Mouse (Mus musculus): ENCODE measurements around the gene Hs6st3. TPM values are rescaled to one million over a fixed set of nuclear protein-coding genes. Genes with fewer than 3 reads are reported as not detected.
A peak's percentile ranks its signal among the peaks of the same experiment; 100 is the strongest.

The Hs6st3 gene
- polyA plus RNA-seq, 1 experiment from 2014 or later = 0.45 TPM

- no peak overlapping the region for H3K4me2 ChIP-seq (replicated peaks; ENCODE audit: low read depth, low read length)
- ATAC-seq (ENCODE audit: low FRiP score, low TSS enrichment) = peak; percentile 70; the same call in 1 of the 2 replicates
- H3K27me3 ChIP-seq (ENCODE audit: control insufficient read depth, insufficient read depth, low read length) = no peaks in the 10 kb centered on the region
- 41% methylated on average over 9 of the region's 9 CpGs for WGBS
- no peaks in the 10 kb centered on the region for H3K36me3 ChIP-seq (ENCODE audit: control insufficient read depth, insufficient read depth, low read length)
- H3K9ac ChIP-seq (ENCODE audit: low read depth, low read length) = no peak overlapping the region
- 0 out of 2 replicates have a peak, but pooled peaks cover 9% of the 10 kb centered on the region for H3K4me1 ChIP-seq (ENCODE audit: control insufficient read depth, insufficient read depth, low read length)
- H3K27ac ChIP-seq (ENCODE audit: low read depth, low read length) = no peak overlapping the region
- H3K9me3 ChIP-seq (ENCODE audit: control insufficient read depth, low read length) = no peaks in the 10 kb centered on the region
- H3K4me3 ChIP-seq (ENCODE audit: low read length) = no peak overlapping the region
Observed at GRCm38 (mm10) chr14:119832940-119833339, 694.8 kb downstream of the Hs6st3 start.

- H3K27ac ChIP-seq (ENCODE audit: low read depth, low read length) = no peak overlapping the region
- WGBS = 67% methylated on average over 8 of the region's 8 CpGs
- no peaks in the 10 kb centered on the region for H3K36me3 ChIP-seq (ENCODE audit: control insufficient read depth, insufficient read depth, low read length)
- H3K4me1 ChIP-seq (ENCODE audit: control insufficient read depth, insufficient read depth, low read length) = 0 out of 2 replicates have a peak, but pooled peaks cover 9% of the 10 kb centered on the region
- no peak overlapping the region for H3K4me3 ChIP-seq (ENCODE audit: low read length)
- no peaks in the 10 kb centered on the region for H3K9me3 ChIP-seq (ENCODE audit: control insufficient read depth, low read length)
- H3K27me3 ChIP-seq (ENCODE audit: control insufficient read depth, insufficient read depth, low read length) = no peaks in the 10 kb centered on the region
- no peak overlapping the region for H3K4me2 ChIP-seq (replicated peaks; ENCODE audit: low read depth, low read length)
- H3K9ac ChIP-seq (ENCODE audit: low read depth, low read length) = no peak overlapping the region
- ATAC-seq (ENCODE audit: low FRiP score, low TSS enrichment) = no peak
Observed at GRCm38 (mm10) chr14:119834008-119834700, 696.0 kb downstream of the Hs6st3 start.

- 88% methylated on average over 3 of the region's 3 CpGs for WGBS
Observed at GRCm38 (mm10) chr14:119836051-119836450, 697.9 kb downstream of the Hs6st3 start.

GRCm38 (mm10) chr14:119847540-119847939 is 709.4 kb downstream of the Hs6st3 start:
- no peaks in the 10 kb centered on the region for H3K36me3 ChIP-seq (ENCODE audit: control insufficient read depth, insufficient read depth, low read length)
- H3K9ac ChIP-seq (ENCODE audit: low read depth, low read length) = no peak overlapping the region
- WGBS = 37% methylated on average over 12 of the region's 12 CpGs
- ATAC-seq (ENCODE audit: low FRiP score, low TSS enrichment) = no peak
- H3K4me1 ChIP-seq (ENCODE audit: control insufficient read depth, insufficient read depth, low read length) = peaks cover 5% of the 10 kb centered on the region; the same call in 1 of the 2 replicates
- H3K9me3 ChIP-seq (ENCODE audit: control insufficient read depth, low read length) = no peaks in the 10 kb centered on the region
- no peak overlapping the region for H3K4me2 ChIP-seq (replicated peaks; ENCODE audit: low read depth, low read length)
- no peak overlapping the region for H3K4me3 ChIP-seq (ENCODE audit: low read length)
- no peaks in the 10 kb centered on the region for H3K27me3 ChIP-seq (ENCODE audit: control insufficient read depth, insufficient read depth, low read length)
- no peak overlapping the region for H3K27ac ChIP-seq (ENCODE audit: low read depth, low read length)

More at GRCm38 (mm10) chr14:119836051-119836450, 697.9 kb downstream of the Hs6st3 start:
- Histone ChIP-seq H3K27me3 (ENCODE audit: control insufficient read depth, insufficient read depth, low read length) (no peaks in the 10 kb centered on the region), H3K4me3 (ENCODE audit: low read length) (no peak overlapping the region), H3K4me2 (replicated peaks; ENCODE audit: low read depth, low read length) (no peak overlapping the region), H3K9me3 (ENCODE audit: control insufficient read depth, low read length) (no peaks in the 10 kb centered on the region), H3K36me3 (ENCODE audit: control insufficient read depth, insufficient read depth, low read length) (no peaks in the 10 kb centered on the region), H3K9ac (ENCODE audit: low read depth, low read length) (no peak overlapping the region), H3K27ac (ENCODE audit: low read depth, low read length) (no peak overlapping the region), H3K4me1 (ENCODE audit: control insufficient read depth, insufficient read depth, low read length) (0 out of 2 replicates have a peak, but pooled peaks cover 9% of the 10 kb centered on the region)
- no peak for ATAC-seq (ENCODE audit: low FRiP score, low TSS enrichment)

GRCm38 (mm10) chr14:119848759-119849298 is 710.7 kb downstream of the Hs6st3 start:
- ATAC-seq (ENCODE audit: low FRiP score, low TSS enrichment) = peak; percentile 63

GRCm38 (mm10) chr14:119849338-119849737 is 711.2 kb downstream of the Hs6st3 start:
- no peak overlapping the region for H3K27ac ChIP-seq (ENCODE audit: low read depth, low read length)
- 43% methylated on average over 7 of the region's 7 CpGs for WGBS
- H3K9me3 ChIP-seq (ENCODE audit: control insufficient read depth, low read length) = no peaks in the 10 kb centered on the region
- ATAC-seq (ENCODE audit: low FRiP score, low TSS enrichment) = no peak
- no peak overlapping the region for H3K9ac ChIP-seq (ENCODE audit: low read depth, low read length)
- no peak overlapping the region for H3K4me3 ChIP-seq (ENCODE audit: low read length)
- H3K4me2 ChIP-seq (replicated peaks; ENCODE audit: low read depth, low read length) = no peak overlapping the region
- H3K4me1 ChIP-seq (ENCODE audit: control insufficient read depth, insufficient read depth, low read length) = peaks cover 5% of the 10 kb centered on the region; the same call in 1 of the 2 replicates
- H3K27me3 ChIP-seq (ENCODE audit: control insufficient read depth, insufficient read depth, low read length) = no peaks in the 10 kb centered on the region
- no peaks in the 10 kb centered on the region for H3K36me3 ChIP-seq (ENCODE audit: control insufficient read depth, insufficient read depth, low read length)

More at GRCm38 (mm10) chr14:119848759-119849298, 710.7 kb downstream of the Hs6st3 start:
- no peaks in the 10 kb centered on the region for H3K36me3 ChIP-seq (ENCODE audit: control insufficient read depth, insufficient read depth, low read length)
- H3K4me3 ChIP-seq (ENCODE audit: low read length) = no peak overlapping the region
- H3K4me1 ChIP-seq (ENCODE audit: control insufficient read depth, insufficient read depth, low read length) = peaks cover 5% of the 10 kb centered on the region; the same call in 1 of the 2 replicates
- H3K27ac ChIP-seq (ENCODE audit: low read depth, low read length) = no peak overlapping the region
- no peak overlapping the region for H3K4me2 ChIP-seq (replicated peaks; ENCODE audit: low read depth, low read length)
- 27% methylated on average over 4 of the region's 4 CpGs for WGBS
- H3K9me3 ChIP-seq (ENCODE audit: control insufficient read depth, low read length) = no peaks in the 10 kb centered on the region
- H3K9ac ChIP-seq (ENCODE audit: low read depth, low read length) = no peak overlapping the region
- H3K27me3 ChIP-seq (ENCODE audit: control insufficient read depth, insufficient read depth, low read length) = no peaks in the 10 kb centered on the region

- peaks cover 5% of the 10 kb centered on the region; the same call in 1 of the 2 replicates for H3K4me1 ChIP-seq (ENCODE audit: control insufficient read depth, insufficient read depth, low read length)
- H3K9ac ChIP-seq (ENCODE audit: low read depth, low read length) = no peak overlapping the region
- no peaks in the 10 kb centered on the region for H3K36me3 ChIP-seq (ENCODE audit: control insufficient read depth, insufficient read depth, low read length)
- no peak overlapping the region for H3K27ac ChIP-seq (ENCODE audit: low read depth, low read length)
- H3K4me3 ChIP-seq (ENCODE audit: low read length) = no peak overlapping the region
- WGBS = 6% methylated on average over 5 of the region's 5 CpGs
- H3K27me3 ChIP-seq (ENCODE audit: control insufficient read depth, insufficient read depth, low read length) = no peaks in the 10 kb centered on the region
- H3K4me2 ChIP-seq (replicated peaks; ENCODE audit: low read depth, low read length) = peak overlapping the region; percentile 25; the same call in 1 of the 2 replicates
- peak; percentile 46; the same call in 1 of the 2 replicates for ATAC-seq (ENCODE audit: low FRiP score, low TSS enrichment)
- no peaks in the 10 kb centered on the region for H3K9me3 ChIP-seq (ENCODE audit: control insufficient read depth, low read length)
Observed at GRCm38 (mm10) chr14:119852139-119852538, 714.0 kb downstream of the Hs6st3 start.

GRCm38 (mm10) chr14:119857338-119858291 is 719.5 kb downstream of the Hs6st3 start:
- 0 out of 2 replicates have a peak, but pooled peaks cover 4% of the 10 kb centered on the region for H3K4me1 ChIP-seq (ENCODE audit: control insufficient read depth, insufficient read depth, low read length)
- ATAC-seq (ENCODE audit: low FRiP score, low TSS enrichment) = no peak; the same call in 1 of the 2 replicates
- no peaks in the 10 kb centered on the region for H3K36me3 ChIP-seq (ENCODE audit: control insufficient read depth, insufficient read depth, low read length)
- H3K9ac ChIP-seq (ENCODE audit: low read depth, low read length) = no peak overlapping the region
- H3K4me3 ChIP-seq (ENCODE audit: low read length) = no peak overlapping the region
- 52% methylated on average over 23 of the region's 23 CpGs for WGBS
- no peak overlapping the region for H3K27ac ChIP-seq (ENCODE audit: low read depth, low read length)
- H3K27me3 ChIP-seq (ENCODE audit: control insufficient read depth, insufficient read depth, low read length) = no peaks in the 10 kb centered on the region
- H3K9me3 ChIP-seq (ENCODE audit: control insufficient read depth, low read length) = no peaks in the 10 kb centered on the region
- H3K4me2 ChIP-seq (replicated peaks; ENCODE audit: low read depth, low read length) = peak overlapping the region; percentile 20; the same call in 1 of the 2 replicates

Data from kidney, embryonic 14.5 days (tissue).